Mouse (Mus musculus): ENCODE results near the gene Cntnap5a. TPM values are rescaled to one million over a fixed set of nuclear protein-coding genes. Genes with fewer than 3 reads are reported as not detected.
A peak's percentile ranks its signal among the peaks of the same experiment; 100 is the strongest.

Gene Cntnap5a
- polyA plus RNA-seq, 1 experiment from 2014 or later: 0.25 TPM

DNA sequence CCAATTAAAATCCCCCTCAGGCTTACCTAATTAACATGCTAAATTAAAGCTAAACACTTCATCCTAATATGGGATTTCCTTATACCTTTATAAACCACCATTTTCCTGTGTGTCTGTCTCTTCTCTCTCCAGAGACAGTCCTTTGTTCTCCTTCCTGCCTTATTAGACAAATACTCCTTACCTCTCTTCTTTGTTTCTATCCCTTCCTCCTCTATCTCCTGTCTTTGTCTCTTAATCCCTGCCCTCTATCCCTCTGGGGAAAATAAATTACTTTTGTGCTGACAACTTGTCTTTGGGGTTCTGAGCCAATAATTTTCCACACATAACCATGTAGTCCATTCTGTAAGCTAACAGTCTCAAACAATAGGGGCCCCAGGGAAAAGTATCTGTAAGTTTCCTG, 556.0 kb downstream of the Cntnap5a start:
- Histone ChIP-seq H3K4me1 (replicated peaks; ENCODE audit: control insufficient read depth, insufficient read depth, low read length) (no peaks in the 10 kb centered on the region), H3K9ac (ENCODE audit: low read depth, low read length) (no peak overlapping the region), H3K27me3 (ENCODE audit: control insufficient read depth, insufficient read depth, low read length) (no peaks in the 10 kb centered on the region), H3K36me3 (ENCODE audit: control insufficient read depth, insufficient read depth, low read length) (no peaks in the 10 kb centered on the region), H3K4me2 (replicated peaks; ENCODE audit: low read depth, low read length) (no peak overlapping the region), H3K27ac (ENCODE audit: low read depth, low read length) (no peak overlapping the region), H3K9me3 (ENCODE audit: control insufficient read depth, low read length) (no peaks in the 10 kb centered on the region), H3K4me3 (ENCODE audit: low read depth, low read length) (no peak overlapping the region)
- DNase-seq (ENCODE audit: low spot score) (no peak), ATAC-seq (ENCODE audit: low FRiP score) (0 out of 2 replicates have a peak, but pooled peaks have one; percentile 25)

DNA sequence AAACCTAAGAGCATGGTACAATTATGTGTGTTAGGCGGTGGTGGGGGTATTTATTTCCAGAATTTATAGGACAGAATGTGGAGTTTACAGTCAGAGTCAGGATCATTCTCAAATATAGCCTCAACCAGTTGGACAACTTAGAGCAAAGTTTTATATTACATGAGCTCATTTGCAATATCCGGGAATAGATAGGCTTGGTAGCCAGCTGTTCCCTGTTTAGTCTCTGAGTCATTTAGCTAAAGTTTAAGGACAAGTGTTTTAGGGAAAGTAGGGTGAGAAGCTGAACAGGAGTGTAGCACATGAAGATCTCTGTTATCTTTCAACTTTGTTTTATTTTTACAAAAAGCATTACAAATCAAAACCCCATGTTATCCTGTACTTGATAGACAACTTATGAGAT, 559.3 kb downstream of the Cntnap5a start:
- H3K36me3 ChIP-seq (ENCODE audit: control insufficient read depth, insufficient read depth, low read length): no peaks in the 10 kb centered on the region
- H3K27ac ChIP-seq (ENCODE audit: low read depth, low read length): no peak overlapping the region
- no peaks in the 10 kb centered on the region for H3K4me1 ChIP-seq (replicated peaks; ENCODE audit: control insufficient read depth, insufficient read depth, low read length)
- no peak for ATAC-seq (ENCODE audit: low FRiP score)
- H3K9me3 ChIP-seq (ENCODE audit: control insufficient read depth, low read length): no peaks in the 10 kb centered on the region
- DNase-seq (ENCODE audit: low spot score): no peak
- H3K27me3 ChIP-seq (ENCODE audit: control insufficient read depth, insufficient read depth, low read length): no peaks in the 10 kb centered on the region
- H3K9ac ChIP-seq (ENCODE audit: low read depth, low read length): no peak overlapping the region
- H3K4me2 ChIP-seq (replicated peaks; ENCODE audit: low read depth, low read length): no peak overlapping the region
- WGBS: 88% methylated on average over 2 of the region's 2 CpGs
- H3K4me3 ChIP-seq (ENCODE audit: low read depth, low read length): no peak overlapping the region

DNA sequence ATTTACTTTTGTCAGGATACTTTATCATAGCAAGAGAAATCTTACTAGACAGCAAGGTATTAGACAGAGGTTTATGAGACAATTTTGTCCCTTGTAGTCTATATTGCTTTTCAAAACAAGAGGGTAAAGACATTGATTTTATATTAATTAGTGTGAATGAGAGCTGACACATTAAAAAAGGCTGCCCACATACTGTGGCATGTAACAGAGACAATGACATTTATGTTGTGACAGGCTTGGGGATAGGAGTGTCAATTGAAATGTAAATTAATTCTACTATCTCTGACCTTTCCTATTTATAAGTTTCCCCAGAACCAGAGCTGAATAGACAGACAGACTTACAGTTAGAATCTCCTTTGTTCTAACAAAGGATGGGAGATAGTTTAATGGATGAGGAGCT, 596.6 kb downstream of the Cntnap5a start:
- Histone ChIP-seq H3K9me3 (ENCODE audit: control insufficient read depth, low read length) (no peaks in the 10 kb centered on the region), H3K4me2 (replicated peaks; ENCODE audit: low read depth, low read length) (no peak overlapping the region), H3K4me1 (replicated peaks; ENCODE audit: control insufficient read depth, insufficient read depth, low read length) (no peaks in the 10 kb centered on the region), H3K9ac (ENCODE audit: low read depth, low read length) (no peak overlapping the region), H3K27me3 (ENCODE audit: control insufficient read depth, insufficient read depth, low read length) (no peaks in the 10 kb centered on the region), H3K36me3 (ENCODE audit: control insufficient read depth, insufficient read depth, low read length) (no peaks in the 10 kb centered on the region), H3K4me3 (ENCODE audit: low read depth, low read length) (no peak overlapping the region), H3K27ac (ENCODE audit: low read depth, low read length) (no peak overlapping the region)
- no peak for DNase-seq (ENCODE audit: low spot score)
- ATAC-seq (ENCODE audit: low FRiP score): 0 out of 2 replicates have a peak, but pooled peaks have one; percentile 60

DNA sequence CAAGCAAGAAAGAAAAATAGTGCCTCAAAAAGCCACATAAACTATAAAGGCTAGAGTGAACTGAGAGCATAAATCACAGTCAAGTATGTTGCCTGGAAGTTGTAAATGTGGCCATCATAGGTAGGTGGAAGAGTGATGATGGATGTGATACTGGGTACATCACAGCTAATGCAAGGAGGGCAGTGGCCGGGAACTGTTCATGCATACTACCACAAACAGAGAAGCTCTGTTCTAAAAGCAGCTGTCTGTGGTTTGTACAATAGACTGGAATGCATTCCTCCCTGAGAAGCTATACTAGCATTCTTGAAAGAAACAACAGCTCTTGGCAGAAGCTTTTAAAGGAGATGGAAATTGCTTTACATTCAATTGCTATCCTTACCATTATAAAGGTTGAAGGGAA, 599.4 kb downstream of the Cntnap5a start:
- no peaks in the 10 kb centered on the region for H3K36me3 ChIP-seq (ENCODE audit: control insufficient read depth, insufficient read depth, low read length)
- WGBS: 52% methylated on average over 1 of the region's 1 CpGs
- no peaks in the 10 kb centered on the region for H3K4me1 ChIP-seq (replicated peaks; ENCODE audit: control insufficient read depth, insufficient read depth, low read length)
- ATAC-seq (ENCODE audit: low FRiP score) (peak; percentile 57; the same call in 1 of the 2 replicates), DNase-seq (ENCODE audit: low spot score) (peak; percentile 1)
- H3K9ac ChIP-seq (ENCODE audit: low read depth, low read length): no peak overlapping the region
- H3K9me3 ChIP-seq (ENCODE audit: control insufficient read depth, low read length): no peaks in the 10 kb centered on the region
- no peak overlapping the region for H3K4me2 ChIP-seq (replicated peaks; ENCODE audit: low read depth, low read length)
- H3K27me3 ChIP-seq (ENCODE audit: control insufficient read depth, insufficient read depth, low read length): no peaks in the 10 kb centered on the region
- H3K4me3 ChIP-seq (ENCODE audit: low read depth, low read length): no peak overlapping the region
- no peak overlapping the region for H3K27ac ChIP-seq (ENCODE audit: low read depth, low read length)

DNA sequence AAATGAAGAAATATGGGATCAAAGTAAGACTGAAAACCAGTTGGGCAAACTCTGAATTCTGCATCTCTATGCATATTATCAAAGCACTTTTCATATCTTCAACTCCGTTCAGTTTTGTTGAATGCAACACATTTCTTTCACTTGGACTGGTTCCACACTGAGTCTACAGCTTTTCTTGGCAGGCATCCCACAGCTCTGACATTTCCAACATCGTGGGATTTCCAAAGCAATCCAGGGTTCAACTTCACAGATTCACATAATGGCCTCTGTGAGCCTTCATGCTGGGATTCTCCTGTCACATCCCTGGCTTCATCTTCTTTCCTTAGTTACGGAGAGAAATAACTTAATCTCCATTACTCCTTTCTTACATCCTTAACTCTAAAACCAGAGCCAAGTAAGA, 622.0 kb downstream of the Cntnap5a start:
- Histone ChIP-seq H3K27me3 (ENCODE audit: control insufficient read depth, insufficient read depth, low read length) (no peaks in the 10 kb centered on the region), H3K9ac (ENCODE audit: low read depth, low read length) (no peak overlapping the region), H3K9me3 (ENCODE audit: control insufficient read depth, low read length) (no peaks in the 10 kb centered on the region), H3K4me2 (replicated peaks; ENCODE audit: low read depth, low read length) (no peak overlapping the region), H3K27ac (ENCODE audit: low read depth, low read length) (no peak overlapping the region), H3K4me3 (ENCODE audit: low read depth, low read length) (no peak overlapping the region), H3K36me3 (ENCODE audit: control insufficient read depth, insufficient read depth, low read length) (no peaks in the 10 kb centered on the region), H3K4me1 (replicated peaks; ENCODE audit: control insufficient read depth, insufficient read depth, low read length) (no peaks in the 10 kb centered on the region)
- no peak for ATAC-seq (ENCODE audit: low FRiP score)
- 80% methylated on average over 3 of the region's 3 CpGs for WGBS
- no peak for DNase-seq (ENCODE audit: low spot score)

DNA sequence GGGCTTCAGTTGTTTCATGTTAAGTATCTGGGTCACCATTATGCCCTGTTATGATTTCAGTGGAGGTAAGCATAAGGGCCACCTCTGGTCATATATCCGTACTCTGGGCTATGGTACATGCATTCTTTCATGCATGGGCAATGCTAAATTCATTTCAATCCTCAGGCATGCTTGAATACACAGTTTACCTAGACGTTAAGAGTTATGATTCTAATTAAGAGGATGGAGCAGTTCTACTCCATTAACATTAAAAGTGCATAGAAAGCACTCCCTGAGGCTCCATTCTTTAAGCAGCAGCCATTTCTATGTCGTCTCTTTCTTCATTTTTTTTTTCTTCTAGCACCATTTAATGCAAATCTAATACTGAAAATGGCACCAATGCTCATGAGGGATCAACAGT, 627.0 kb downstream of the Cntnap5a start:
- Histone ChIP-seq H3K4me3 (ENCODE audit: low read depth, low read length) (no peak overlapping the region), H3K27me3 (ENCODE audit: control insufficient read depth, insufficient read depth, low read length) (no peaks in the 10 kb centered on the region), H3K4me1 (replicated peaks; ENCODE audit: control insufficient read depth, insufficient read depth, low read length) (no peaks in the 10 kb centered on the region), H3K9me3 (ENCODE audit: control insufficient read depth, low read length) (no peaks in the 10 kb centered on the region), H3K4me2 (replicated peaks; ENCODE audit: low read depth, low read length) (no peak overlapping the region), H3K27ac (ENCODE audit: low read depth, low read length) (no peak overlapping the region), H3K9ac (ENCODE audit: low read depth, low read length) (no peak overlapping the region), H3K36me3 (ENCODE audit: control insufficient read depth, insufficient read depth, low read length) (no peaks in the 10 kb centered on the region)
- no peak for DNase-seq (ENCODE audit: low spot score)
- no peak for ATAC-seq (ENCODE audit: low FRiP score)
- WGBS: 78% methylated on average over 3 of the region's 3 CpGs

DNA sequence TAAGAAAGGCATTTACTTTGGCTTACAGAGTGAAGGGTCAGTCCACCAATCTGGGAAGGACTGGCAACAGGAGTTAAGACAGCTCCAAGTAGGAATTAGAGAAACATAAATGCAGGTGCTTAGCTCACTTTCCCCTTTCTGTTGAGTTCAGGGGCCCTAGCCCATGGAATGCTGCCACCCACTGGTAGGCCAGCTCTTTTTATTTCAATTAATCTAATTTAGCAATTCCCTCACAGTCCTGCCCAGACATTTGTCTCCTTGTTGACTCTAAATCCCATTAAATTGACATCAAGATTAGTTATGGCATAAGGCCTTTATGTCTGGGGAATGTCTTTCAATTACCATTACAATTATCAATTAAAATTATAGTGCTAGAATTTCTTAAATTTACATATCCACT, 628.7 kb downstream of the Cntnap5a start:
- DNase-seq (ENCODE audit: low spot score) (peak; percentile 27), ATAC-seq (ENCODE audit: low FRiP score) (no peak)

DNA sequence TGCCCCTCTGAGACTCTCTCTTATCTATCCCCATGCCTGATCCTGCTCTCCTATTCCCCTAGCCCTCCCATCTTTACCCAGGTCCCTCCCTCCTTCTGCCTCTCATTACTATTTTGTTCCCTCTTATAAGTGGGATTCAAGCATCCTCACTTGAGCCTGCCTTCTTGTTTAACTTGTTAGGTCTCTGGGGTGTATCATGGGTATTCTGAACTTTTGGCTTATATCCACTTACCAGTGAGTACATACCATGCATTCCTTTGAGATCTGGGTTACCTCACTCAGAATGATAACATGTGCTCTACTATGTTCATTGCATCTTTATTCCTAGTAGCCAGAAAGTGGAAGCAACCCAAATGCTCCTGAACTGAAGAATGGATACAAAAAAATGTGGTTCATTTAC, 639.9 kb downstream of the Cntnap5a start:
- H3K27me3 ChIP-seq (ENCODE audit: control insufficient read depth, insufficient read depth, low read length): no peaks in the 10 kb centered on the region
- no peak overlapping the region for H3K4me2 ChIP-seq (replicated peaks; ENCODE audit: low read depth, low read length)
- H3K4me3 ChIP-seq (ENCODE audit: low read depth, low read length): no peak overlapping the region
- no peak for DNase-seq (ENCODE audit: low spot score)
- H3K27ac ChIP-seq (ENCODE audit: low read depth, low read length): no peak overlapping the region
- no peaks in the 10 kb centered on the region for H3K9me3 ChIP-seq (ENCODE audit: control insufficient read depth, low read length)
- H3K36me3 ChIP-seq (ENCODE audit: control insufficient read depth, insufficient read depth, low read length): no peaks in the 10 kb centered on the region
- H3K4me1 ChIP-seq (replicated peaks; ENCODE audit: control insufficient read depth, insufficient read depth, low read length): no peaks in the 10 kb centered on the region
- ATAC-seq (ENCODE audit: low FRiP score): no peak
- no peak overlapping the region for H3K9ac ChIP-seq (ENCODE audit: low read depth, low read length)

More for the DNA sequence above, 628.7 kb downstream of the Cntnap5a start:
- no peak overlapping the region for H3K4me2 ChIP-seq (replicated peaks; ENCODE audit: low read depth, low read length)
- H3K36me3 ChIP-seq (ENCODE audit: control insufficient read depth, insufficient read depth, low read length): no peaks in the 10 kb centered on the region
- no peak overlapping the region for H3K27ac ChIP-seq (ENCODE audit: low read depth, low read length)
- H3K27me3 ChIP-seq (ENCODE audit: control insufficient read depth, insufficient read depth, low read length): no peaks in the 10 kb centered on the region
- H3K4me3 ChIP-seq (ENCODE audit: low read depth, low read length): no peak overlapping the region
- H3K9ac ChIP-seq (ENCODE audit: low read depth, low read length): no peak overlapping the region
- no peaks in the 10 kb centered on the region for H3K9me3 ChIP-seq (ENCODE audit: control insufficient read depth, low read length)
- H3K4me1 ChIP-seq (replicated peaks; ENCODE audit: control insufficient read depth, insufficient read depth, low read length): no peaks in the 10 kb centered on the region

DNA sequence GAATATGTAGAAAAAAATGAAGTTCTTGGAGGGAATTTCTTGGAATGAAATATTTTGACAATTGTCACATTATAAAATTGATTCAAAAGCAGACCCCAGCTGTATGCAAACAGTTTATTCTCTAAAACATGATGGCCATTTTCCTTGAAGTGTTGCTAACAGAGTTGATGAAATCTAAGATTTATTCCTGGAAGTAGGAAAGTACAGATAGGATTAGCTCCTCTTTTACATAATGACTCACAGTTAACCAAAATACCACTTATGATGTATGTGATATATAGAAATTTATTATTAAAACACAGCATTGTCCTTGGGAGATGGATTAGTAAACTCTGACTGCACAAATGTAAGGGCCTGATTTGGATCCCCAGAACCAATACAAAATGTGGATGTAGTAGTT, 669.1 kb downstream of the Cntnap5a start:
- Histone ChIP-seq H3K27me3 (ENCODE audit: control insufficient read depth, insufficient read depth, low read length) (no peaks in the 10 kb centered on the region), H3K9ac (ENCODE audit: low read depth, low read length) (no peak overlapping the region), H3K4me1 (replicated peaks; ENCODE audit: control insufficient read depth, insufficient read depth, low read length) (no peaks in the 10 kb centered on the region), H3K36me3 (ENCODE audit: control insufficient read depth, insufficient read depth, low read length) (no peaks in the 10 kb centered on the region), H3K4me2 (replicated peaks; ENCODE audit: low read depth, low read length) (no peak overlapping the region), H3K9me3 (ENCODE audit: control insufficient read depth, low read length) (no peaks in the 10 kb centered on the region), H3K4me3 (ENCODE audit: low read depth, low read length) (no peak overlapping the region), H3K27ac (ENCODE audit: low read depth, low read length) (no peak overlapping the region)
- DNase-seq (ENCODE audit: low spot score) (no peak), ATAC-seq (ENCODE audit: low FRiP score) (no peak)

Measured in hindbrain, embryonic 11.5 days (tissue).